ENCODE assay signal across 9 mouse cellular contexts in the genomic region with DNA sequence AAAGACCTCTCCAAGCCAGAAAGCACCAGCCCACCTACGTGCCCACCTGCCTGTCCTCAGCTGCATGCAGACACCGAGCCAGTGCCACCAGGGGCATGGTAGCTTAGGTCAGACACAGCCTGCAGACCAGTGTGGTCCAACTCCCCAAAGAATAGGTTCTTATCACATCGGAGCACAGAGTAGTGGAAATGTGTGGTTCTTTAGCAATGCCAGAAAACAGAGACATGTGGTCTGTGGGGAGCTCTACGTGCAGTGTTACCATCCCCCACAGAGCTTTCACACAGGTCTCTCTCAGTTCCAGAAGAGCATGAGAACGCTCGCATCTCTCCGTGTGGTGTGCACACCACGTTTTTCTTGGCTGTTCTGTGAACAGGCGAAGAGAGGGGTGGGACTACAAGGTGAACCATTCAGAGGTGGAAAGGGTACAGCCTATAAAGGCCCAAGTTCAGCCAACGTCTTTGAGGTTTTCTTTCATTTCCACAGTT. TPM values are rescaled to one million over a fixed set of nuclear protein-coding genes. Genes with fewer than 3 reads are reported as not detected.
A peak's percentile ranks its signal among the peaks of the same experiment; 100 is the strongest.
DNase-seq lines count a peak whose midpoint lies in the region; ATAC-seq and TF ChIP-seq lines count a peak whose summit lies in the region.
"Had no signal": no experiment of that assay in that cellular context is flagged by ENCODE, and none has a peak within 500 bp of the region (broad histone marks: within the 10 kb centered on the region; RNA-seq: fewer than 3 reads in every experiment).

No protein-coding gene starts in this region.

- peaks cover 40% of the 10 kb centered on the region for H3K4me1 ChIP-seq in thymus, adult 2 months (replicated peaks; ENCODE audit: control insufficient read depth, insufficient read depth, low read length)
- H3K4me1 ChIP-seq in liver, postnatal 0 days (ENCODE audit: insufficient read depth) = peaks cover 13% of the 10 kb centered on the region
- H3K4me1 ChIP-seq: neural tube, embryonic 12.5 days had no signal

- no peak for TF ChIP-seq CTCF in thymus, adult 2 months (IDR thresholded peaks at IDR 0.05; ENCODE audit: borderline replicate concordance, control insufficient read depth, extremely low read depth, insufficient read depth, low read length, poor library complexity)
- TF ChIP-seq CTCF in liver, postnatal 0 days (IDR thresholded peaks at IDR 0.05; ENCODE audit: low read depth) = peak; percentile 21; the same call in 1 of the 2 replicates

- 0 out of 2 replicates have a peak, but pooled peaks have one; percentile 41 for TF ChIP-seq EP300 in liver, postnatal 0 days (IDR thresholded peaks at IDR 0.05; ENCODE audit: low read depth)

- H3K36me3 ChIP-seq in thymus, adult 2 months (ENCODE audit: control insufficient read depth, insufficient read depth, low read length) = no peaks in the 10 kb centered on the region
- H3K36me3 ChIP-seq in liver, postnatal 0 days (replicated peaks; ENCODE audit: insufficient read depth, low read length) = no peaks in the 10 kb centered on the region
- H3K36me3 ChIP-seq: neural tube, embryonic 12.5 days had no signal

- intact Hi-C loops in left cerebral cortex, postnatal 14 days (cut with DNase I) = no loop called here

- H3K4me2 ChIP-seq in liver, postnatal 0 days (ENCODE audit: low read depth, low read length) = peak overlapping the region; percentile 38
- H3K4me2 ChIP-seq: neural tube, embryonic 12.5 days had no signal

- H3K4me3 ChIP-seq in thymus, adult 2 months (ENCODE audit: control insufficient read depth, insufficient read depth, low read length) = no peak overlapping the region
- H3K4me3 ChIP-seq in liver, postnatal 0 days (ENCODE audit: low read depth, low read length) = no peak overlapping the region
- H3K4me3 ChIP-seq: neural tube, embryonic 12.5 days had no signal

- no peak overlapping the region for H3K9ac ChIP-seq in liver, postnatal 0 days (replicated peaks)
- H3K9ac ChIP-seq: neural tube, embryonic 12.5 days had no signal

- peak; percentile 43 for DNase-seq in thymus, adult 2 months
- no peak for DNase-seq in thymus, adult 18-20 months
- no peak for DNase-seq in liver, postnatal 0 days
- no peak for DNase-seq in left cerebral cortex, postnatal 14 days (ENCODE audit: low spot score in 2 of 2)
- DNase-seq in spleen, postnatal 10 days (ENCODE audit: low spot score in 2 of 2) = no peak
- no peak for DNase-seq in kidney, postnatal 36 days
- DNase-seq: lung, postnatal 10 days had no signal

- 5% methylated on average over 10 of the region's 10 CpGs for WGBS in thymus, adult 2 months
- 31% methylated on average over 10 of the region's 10 CpGs for WGBS in liver, postnatal 0 days (ENCODE audit: insufficient replicate concordance)

- peak overlapping the region; percentile 46; the same call in 1 of the 2 replicates for H3K27ac ChIP-seq in thymus, adult 2 months (ENCODE audit: control insufficient read depth, insufficient read depth, low read length)
- H3K27ac ChIP-seq in liver, postnatal 0 days (ENCODE audit: low read depth) = no peak overlapping the region
- H3K27ac ChIP-seq: neural tube, embryonic 12.5 days had no signal

- no peaks in the 10 kb centered on the region for H3K27me3 ChIP-seq in thymus, adult 2 months (ENCODE audit: control insufficient read depth, insufficient read depth, low read length)
- H3K27me3 ChIP-seq in liver, postnatal 0 days (ENCODE audit: insufficient read depth, low read length) = no peaks in the 10 kb centered on the region
- H3K27me3 ChIP-seq: neural tube, embryonic 12.5 days had no signal

- H3K9me3 ChIP-seq in liver, postnatal 0 days (ENCODE audit: low read length) = no peaks in the 10 kb centered on the region
- H3K9me3 ChIP-seq: neural tube, embryonic 12.5 days had no signal

- no peak for TF ChIP-seq POLR2A in thymus, adult 2 months (IDR thresholded peaks at IDR 0.05; ENCODE audit: control insufficient read depth, extremely low read depth, insufficient read depth, low read length, poor library complexity)

- ATAC-seq in granulocyte monocyte progenitor cell, adult 5-6 weeks (replicated peaks; ENCODE audit: poor library complexity, severe bottlenecking) = peak; percentile 72
- ATAC-seq in liver, postnatal 0 days = peak; percentile 85

RNA-seq across cellular contexts. Expression of gene Wipf1, which starts 59.3 kb away (rescaled TPM):
- polyA plus RNA-seq in thymus, adult 2 months (2012; rRNA removed) = 56.6 and 68.0 TPM in 2 replicates
- 34.1 and 36.1 TPM in 2 replicates for total RNA-seq in granulocyte monocyte progenitor cell, adult 5-6 weeks (2014; fragmentation: Nextera tagmentation)
- total RNA-seq in granulocyte monocyte progenitor cell, adult 5-6 weeks (2017) = 12.2 and 17.3 TPM in 2 replicates
- polyA plus RNA-seq in liver, postnatal 0 days (2015; fragmentation: Nextera tagmentation; extraction: Ambion mirVana) = 4.3 TPM in 2 replicates
- total RNA-seq in left cerebral cortex, postnatal 14 days (2021) = 1 to 10 TPM; 8.2 to 8.5 TPM
